Mouse (Mus musculus) erythroblast, embryonic 14.5 days (primary cell): ENCODE results near the gene Il12rb1.

Experiments used
- GATA1 ChIP-seq: IDR thresholded peaks from 2 replicates; pipeline ENCODE4 v1.6.1; 2012; ENCODE audit warnings: low read length, inconsistent platforms, mixed read lengths
- TAL1 ChIP-seq: IDR thresholded peaks from 3 replicates; pipeline ENCODE4 v1.6.1; 2012; ENCODE audit warnings: low read length, inconsistent platforms, mixed read lengths

GRCm38 (mm10) chr8:70812885-70813284, 4.6 kb downstream of the Il12rb1 start:
- no peak for TF ChIP-seq GATA1
- TF ChIP-seq TAL1: no peak
